Mouse (Mus musculus) spleen, postnatal 10 days (tissue): Measurements from ENCODE around the gene Sec16a.

Source experiments
- DNase-seq, 2 experiments: peaks; one replicate each; pipeline ENCODE4 v3.0.0; 2021 to 2022; ENCODE audit warnings: low spot score in 2 of 2

Gene Sec16a

DNA sequence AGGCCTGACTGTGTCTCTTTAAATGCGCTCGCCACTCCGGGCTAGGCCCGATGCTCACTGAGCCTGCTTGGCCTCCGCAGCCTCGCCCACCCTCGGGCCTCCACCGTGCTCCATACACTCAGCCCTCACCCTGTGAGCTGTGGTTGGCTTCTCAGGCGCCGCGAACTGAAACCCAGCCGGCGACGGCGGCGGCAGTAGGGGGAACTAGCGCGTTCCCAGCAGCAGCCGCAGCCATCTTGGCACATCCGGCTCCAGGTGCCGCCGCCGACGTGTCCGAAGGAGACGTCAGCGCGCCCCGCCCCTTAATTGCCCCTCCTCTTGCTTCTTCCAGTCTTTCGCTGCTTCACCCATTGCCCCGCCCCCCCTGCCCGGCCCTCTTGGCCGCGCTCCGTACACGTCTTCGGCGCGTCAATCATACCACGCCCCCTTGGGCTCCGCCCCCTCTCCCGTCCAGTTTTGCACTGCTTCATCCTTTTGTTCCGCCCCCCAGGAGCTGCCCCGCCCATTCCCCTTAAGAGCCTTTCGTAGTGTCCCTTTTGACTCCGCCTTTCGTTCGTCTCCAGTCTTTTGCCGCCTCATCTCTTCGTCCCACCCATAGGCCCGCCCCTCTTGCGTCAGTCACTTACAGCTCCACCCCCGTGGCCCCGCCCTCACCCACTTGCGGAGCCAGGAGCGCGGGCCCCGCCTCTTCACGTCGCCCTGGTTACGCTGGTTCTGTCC, at the start of gene Sec16a:
Gene Sec16a, minus strand, starts transcription at position 271 of the 720 bp plus-strand sequence.
- DNase-seq, result peak; percentile 99 to 100

DNA sequence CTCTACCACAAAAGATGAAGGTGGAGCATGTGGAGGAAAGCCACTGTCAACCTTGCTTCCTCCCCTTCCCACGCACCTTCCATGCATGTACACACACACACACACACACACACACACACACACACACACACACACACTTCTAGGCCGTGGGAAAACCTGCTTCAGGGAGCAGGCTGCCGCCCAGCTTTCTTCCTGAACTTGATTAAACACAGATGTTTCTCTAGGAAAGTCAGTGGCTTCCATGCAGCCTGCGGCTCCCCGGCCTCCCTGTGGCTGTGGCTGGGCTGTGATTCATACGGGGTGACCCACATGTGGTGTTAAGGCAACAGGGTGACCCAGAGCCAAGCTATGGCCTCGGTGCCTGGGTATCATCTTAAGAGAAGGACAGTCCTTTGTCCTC, 49.4 kb upstream of the Sec16a start:
- DNase-seq, result no peak

DNA sequence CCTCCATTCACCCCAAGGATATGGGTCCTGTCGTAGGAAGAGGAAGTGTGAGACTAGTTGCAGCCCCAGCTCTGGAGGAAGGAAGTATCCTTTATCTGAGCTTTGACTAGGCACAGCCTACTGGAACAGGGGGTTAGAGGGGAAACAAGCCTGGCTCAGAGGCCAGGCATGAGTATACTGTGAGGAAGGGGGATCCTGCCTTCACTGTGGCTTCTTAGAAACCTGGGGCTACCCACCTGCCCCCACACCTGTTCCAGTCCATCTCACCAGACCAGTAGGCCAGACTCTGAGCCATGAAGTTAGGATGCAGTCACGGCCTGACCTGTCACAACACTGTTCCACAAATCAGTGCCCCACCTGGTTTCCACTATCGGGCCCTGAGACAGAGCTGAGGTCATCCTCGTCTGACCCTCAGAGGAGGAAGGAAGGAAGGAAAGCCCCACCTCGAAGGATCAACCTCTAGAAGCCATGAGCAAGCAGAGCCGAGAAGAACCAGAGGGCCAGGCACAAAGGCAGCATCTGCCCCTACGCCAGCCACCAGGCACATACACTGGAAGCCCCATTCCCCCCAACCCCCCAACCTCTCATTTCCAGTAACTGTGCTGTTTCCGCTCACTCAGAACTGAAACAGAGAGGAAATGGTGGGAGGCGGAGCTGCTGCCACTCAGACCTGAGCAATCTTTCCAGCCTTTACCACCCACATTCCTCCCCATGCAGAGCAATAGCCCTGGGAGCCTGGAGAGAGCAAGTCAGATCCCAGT, 48.2 kb upstream of the Sec16a start:
- DNase-seq, result no peak

DNA sequence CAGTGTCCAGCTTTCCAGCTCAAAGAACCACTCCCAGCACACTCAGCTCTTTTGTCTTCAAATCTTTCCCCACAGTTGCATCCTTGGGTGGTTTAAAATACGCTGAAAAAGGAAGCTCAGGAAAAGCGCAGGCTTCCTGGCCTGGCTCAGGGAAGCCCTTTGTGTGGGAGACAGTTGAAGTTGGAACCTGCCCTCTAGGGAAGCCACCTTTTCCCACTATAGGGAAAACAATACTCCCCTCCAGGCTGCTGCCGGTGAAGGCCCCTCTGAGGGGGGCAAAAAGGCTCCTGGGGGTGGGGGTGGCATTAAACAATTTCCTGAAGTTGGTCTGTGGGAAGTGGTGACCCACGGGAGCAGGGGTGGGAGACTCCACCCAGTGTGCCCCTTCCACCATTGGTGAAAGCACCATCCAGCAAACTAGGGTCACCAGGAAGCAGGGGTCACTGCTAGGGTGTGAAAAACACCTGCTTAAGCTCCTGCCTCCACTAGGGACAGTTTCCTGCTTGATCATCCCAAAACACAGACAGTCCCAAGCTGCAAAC, 45.8 kb upstream of the Sec16a start:
- no peak for DNase-seq

DNA sequence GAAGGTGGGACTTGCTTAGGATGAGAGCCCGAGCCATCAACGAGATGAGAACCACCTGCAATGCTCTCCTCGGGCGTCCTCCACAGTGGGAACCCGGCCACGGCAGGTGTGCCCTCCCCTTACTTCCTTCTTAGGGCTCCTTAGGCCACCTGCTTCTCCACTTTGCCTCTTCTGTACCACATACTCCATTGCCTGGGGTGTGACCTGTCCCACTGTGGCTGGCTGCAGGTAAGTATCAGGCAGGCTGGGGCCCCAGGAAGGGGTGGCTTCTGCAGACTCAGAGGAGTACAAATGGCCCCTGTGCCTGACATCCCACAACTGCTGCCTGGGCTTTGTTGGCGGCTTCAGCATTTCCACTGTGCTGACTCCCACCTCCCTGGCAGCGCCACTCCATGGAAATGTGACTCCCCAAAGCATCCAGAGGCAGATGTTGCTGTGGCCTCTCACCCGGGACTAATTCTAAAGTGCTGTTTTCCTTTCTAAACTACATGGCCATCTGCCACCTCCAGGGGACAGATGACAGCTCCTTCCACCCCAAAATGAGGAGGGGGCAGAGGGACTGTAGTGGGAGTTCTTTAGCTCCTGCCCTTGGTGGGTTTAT, 43.6 kb upstream of the Sec16a start:
- no peak for DNase-seq

DNA sequence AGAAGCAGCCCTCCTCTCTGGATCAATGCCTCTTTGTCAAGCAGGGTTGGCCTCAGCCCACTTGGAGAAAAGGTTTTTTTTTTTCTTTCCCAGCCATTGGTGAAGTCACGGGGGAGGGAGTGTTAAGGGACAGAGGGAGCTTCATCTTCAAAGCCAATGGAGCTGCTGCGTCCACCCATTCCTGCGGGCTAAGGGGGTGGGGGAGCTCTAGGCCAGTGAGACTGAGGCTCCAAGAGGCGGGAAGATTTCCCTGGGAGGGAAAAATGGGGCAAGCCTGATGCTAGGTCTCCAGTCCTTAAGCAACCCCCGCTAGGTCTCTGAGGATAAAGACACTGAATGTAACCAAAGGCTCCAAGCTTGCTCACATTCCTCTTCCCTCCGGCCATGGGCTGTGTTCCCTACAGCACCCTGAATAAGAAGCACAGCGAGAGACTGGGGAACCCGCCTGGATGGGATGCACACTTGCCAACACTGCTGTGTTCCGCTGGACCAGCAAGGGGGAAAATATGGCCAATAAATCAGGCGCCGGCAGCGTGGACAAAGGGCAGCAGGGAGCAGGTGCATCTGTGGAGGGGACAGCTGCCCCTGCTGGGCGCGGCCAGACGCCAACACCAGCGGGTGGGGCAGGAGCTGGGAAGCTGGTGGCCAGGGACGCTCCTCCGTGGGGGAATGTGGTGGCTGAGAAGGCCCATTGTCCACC, 42.5 kb upstream of the Sec16a start:
- DNase-seq, result no peak

DNA sequence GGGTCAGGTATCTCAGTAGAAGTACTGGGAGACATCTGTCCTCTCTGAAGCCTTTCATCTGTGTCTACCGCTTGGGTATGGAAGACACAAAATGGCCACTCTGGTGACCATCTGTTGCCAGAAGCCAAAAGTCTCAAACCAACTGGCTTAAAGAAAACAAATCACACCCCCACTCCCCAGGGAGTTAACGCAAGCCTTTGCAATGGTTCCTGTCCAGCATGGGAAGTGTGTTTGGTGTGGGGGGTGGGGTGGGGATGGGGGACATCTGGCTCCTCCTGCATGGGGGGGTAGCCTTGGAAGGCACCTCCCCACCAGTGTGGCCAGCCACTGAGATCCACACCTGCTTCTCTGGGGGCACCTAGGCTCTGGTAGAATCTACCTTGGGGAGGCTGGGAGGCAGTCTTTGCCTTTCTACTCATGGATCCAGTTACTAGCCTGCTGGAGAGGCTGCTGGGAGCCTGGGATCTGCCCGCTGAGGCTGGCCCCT, 41.9 kb upstream of the Sec16a start:
- DNase-seq, result peak in 1 of 2 experiments; percentile 34

DNA sequence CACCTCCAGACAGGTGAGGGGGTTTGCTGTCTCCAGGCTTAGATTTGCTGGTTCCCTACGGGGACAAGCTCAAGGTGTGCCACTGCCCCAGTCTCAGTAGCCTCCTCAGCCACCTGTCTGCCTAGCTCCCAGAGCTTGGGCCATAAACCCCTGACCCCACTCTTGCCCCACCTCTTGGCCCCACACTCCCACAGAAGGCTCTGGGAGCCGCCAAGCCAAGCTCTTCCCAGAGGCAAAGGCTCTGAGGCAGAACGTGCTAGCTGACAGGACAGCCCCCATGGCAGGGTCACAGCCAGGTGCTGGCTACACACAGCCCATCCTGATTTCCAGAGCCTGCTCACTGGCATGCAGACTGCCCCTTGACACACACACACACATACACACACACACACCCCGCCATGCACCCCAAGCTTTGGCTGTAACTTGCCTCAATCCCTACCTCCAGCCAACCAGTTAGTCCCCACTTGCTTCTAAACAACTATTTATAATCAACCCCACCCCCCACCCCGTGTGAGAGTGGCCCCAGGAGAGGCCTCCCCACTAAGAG, 41.3 kb upstream of the Sec16a start:
- no peak for DNase-seq

DNA sequence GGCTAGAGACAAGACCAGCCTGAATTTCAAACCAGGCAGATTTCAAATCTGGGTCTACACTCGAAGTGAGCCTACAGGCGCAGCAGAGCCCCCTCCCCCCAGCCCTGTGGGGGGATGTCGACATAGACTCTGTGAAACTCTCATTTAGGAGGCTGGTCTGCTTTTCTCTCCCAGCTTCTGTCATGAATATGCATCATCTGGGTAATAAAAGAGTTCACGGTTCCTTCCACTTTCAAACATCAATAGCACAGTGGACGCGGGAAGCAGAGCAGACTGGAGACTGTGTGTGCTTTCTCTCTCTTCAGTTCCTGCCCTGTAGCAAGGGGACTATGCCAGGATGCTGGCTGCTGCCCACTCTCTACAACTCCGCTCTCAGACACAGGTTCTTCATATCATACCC, 40.7 kb upstream of the Sec16a start:
- DNase-seq, result no peak

DNA sequence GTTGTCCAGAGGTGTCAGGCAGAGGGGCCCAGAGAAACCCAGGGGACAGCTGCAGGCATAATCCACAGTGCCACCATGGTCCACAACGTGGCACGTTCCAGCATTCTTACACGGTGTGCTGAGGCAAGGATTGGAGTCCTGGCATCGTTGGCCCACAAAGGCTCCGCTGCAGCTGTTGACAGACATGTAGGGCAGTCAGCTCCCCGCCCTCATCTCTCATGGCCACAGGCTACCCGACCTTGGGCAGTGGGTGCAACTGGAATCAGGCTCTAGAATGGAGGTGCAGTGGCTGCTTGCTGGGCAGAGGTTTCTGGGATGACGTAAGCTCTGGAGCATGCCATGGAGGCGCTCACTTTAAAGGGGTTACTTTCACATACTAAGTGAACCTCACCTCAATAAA, 40.3 kb upstream of the Sec16a start:
- no peak for DNase-seq

DNA sequence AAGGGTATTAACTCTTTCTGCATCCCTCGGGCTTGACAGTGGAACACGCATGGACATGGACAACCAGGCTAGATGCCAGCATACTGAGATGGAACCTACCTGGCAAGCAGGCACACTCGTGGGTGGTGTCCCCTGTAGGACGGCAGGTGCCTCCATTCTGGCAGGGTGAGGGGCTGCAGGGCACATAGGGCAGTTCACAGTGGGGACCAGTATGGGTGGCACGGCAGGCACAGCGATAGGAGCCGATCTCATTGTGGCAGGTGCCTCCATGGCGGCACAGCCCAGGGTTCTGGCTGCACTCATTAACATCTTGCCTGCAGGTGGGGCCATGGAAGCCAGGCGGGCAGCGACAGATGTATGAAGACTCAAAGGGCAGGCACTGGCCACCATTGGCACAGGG, 39.2 kb upstream of the Sec16a start:
- no peak for DNase-seq

DNA sequence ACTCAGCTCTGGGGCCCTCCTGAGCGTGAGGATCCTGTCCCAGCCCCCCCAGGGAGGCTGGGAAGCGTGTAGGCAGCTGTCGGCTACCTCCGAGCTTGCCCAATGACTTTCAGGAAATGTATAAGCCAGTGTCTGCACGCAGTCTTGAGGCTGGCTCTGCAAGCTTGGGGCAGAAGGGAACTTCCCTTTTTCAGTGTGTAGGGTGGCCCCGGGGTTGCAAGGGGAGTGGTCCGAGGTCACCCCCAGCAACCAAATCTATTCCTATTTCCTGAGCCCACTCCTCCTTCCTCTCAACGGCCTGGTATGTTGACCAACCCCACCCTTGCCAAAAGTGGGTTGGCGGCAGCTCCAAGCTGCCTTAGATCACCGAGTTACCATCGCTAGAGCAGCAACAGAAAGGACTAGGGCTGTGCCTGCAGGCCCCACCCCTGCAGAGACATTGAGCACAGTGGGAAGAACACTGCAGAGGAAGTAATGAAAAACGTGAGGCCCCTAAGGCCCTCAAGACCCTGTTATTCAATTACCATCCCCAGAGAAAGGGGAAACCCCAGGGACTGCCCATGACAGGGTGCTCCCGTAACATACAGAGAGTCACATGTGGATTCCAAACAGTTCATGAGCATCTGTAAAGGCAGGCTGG, 38.3 kb upstream of the Sec16a start:
- peak; percentile 39 to 55 for DNase-seq

DNA sequence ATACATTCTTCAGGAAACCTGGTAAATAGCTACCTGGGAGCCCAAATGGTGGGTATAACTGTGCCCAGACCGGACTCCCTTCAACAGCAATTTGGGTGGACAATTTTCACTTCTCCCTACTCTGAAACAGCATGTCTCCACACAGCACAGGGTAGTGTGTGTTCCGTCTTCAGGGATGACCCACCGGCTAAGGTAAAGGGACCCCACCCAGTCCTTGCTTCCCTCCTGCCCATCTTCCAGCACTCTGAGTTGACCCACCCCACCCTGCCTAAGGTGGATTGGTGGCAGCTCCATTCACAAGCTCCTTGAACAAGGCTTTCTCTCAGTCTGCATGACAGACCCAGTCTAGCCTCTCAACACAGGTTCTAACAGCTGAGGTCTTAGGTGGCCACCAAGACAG, 37.8 kb upstream of the Sec16a start:
- DNase-seq, result no peak

DNA sequence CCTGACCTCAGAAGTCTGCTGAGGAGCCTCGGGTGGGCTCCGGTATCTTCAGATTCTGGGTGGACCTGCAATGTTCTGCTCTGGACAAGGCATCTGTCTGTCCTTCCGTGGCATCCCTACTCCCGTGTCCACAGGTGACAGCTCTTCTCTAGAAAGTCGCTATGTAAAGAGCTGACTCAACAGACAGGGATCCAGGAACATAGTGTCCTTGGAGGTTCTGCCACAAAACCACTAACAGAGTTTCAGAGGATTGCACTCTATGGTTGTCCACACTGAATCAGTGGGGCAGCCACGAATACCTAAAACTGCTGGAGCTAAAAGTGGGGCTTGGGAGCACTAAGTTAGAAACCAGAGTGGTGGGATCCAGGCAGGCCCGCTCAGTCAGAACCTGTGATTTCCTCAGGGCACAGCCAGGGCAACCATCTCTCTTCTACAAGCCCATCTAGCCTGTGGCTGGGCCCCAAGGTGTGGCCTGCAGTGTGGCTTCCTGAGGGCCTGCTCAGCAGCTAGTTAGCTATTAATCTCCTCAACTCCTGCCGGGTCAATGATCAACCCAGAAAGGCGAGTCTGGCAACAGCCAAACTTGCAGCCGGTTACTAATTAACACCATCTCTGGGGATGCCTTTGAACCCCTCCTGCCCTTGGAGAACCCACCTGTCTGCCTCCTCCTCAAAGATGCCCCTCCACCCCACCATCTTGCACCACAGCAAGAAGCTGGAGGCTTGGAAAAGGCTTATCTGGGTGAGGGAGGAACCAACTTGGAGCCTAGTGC, 36.9 kb upstream of the Sec16a start:
- DNase-seq, result no peak

DNA sequence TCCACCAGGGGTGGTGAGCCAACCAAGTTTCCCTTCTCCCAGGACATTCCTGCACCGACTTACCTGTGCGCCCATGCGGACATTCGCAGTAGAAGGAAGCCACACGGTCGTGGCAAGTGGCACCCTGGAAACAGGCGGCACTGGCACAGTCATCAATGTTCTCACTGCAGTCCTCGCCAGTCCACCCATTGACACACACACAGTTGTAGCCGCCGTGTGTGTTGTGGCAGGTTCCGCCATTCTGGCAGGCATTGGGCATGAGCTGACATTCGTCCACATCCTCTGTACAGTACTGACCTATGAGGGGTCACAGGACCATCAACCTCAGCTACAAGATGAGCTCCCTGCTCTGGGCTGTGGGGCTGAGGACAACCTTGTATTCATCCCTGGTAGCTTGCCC, 35.9 kb upstream of the Sec16a start:
- DNase-seq, result no peak

DNA sequence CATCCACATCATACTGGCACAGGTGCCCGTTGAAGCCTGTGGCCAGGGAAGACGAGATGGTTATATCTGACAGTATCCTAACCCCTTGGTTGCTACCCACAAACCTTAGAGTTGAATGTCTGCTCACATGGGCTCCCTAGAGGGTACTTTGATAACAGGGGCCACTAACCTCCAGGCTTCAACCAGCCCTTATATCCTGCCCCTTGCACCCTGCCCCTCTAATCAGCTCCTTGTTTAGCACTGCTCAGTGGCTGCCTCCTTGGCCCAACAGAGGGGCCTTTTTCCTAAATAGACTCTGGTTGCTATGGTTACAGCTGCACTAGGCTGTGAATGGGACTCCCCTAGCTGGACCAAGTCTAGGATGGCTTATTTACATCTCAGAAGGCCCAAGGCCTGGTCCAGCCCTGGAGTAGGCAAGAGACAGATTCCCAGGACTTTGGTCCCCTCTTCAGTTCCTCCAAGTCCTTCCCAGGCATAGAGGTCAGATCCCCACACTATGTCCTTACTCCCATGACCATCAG, 33.7 kb upstream of the Sec16a start:
- no peak for DNase-seq

DNA sequence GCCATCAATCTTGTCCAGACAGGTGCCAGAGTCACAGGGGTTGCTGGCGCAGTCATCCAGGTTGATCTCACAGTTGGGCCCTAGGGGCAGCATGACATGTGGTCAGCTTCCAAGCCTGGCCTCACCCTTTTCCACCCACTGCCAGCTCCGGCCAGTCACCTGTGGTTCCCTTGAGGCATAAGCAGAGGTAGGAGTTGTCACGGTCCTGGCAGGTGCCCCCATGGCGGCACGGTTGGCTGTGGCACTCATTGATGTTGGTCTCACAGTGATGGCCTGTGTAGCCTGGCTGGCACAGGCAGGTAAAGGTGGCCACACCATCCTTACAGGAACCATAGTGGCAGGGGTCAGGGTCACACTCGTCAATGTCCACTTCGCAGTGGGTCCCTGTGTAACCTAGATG, 32.9 kb upstream of the Sec16a start:
- no peak for DNase-seq

DNA sequence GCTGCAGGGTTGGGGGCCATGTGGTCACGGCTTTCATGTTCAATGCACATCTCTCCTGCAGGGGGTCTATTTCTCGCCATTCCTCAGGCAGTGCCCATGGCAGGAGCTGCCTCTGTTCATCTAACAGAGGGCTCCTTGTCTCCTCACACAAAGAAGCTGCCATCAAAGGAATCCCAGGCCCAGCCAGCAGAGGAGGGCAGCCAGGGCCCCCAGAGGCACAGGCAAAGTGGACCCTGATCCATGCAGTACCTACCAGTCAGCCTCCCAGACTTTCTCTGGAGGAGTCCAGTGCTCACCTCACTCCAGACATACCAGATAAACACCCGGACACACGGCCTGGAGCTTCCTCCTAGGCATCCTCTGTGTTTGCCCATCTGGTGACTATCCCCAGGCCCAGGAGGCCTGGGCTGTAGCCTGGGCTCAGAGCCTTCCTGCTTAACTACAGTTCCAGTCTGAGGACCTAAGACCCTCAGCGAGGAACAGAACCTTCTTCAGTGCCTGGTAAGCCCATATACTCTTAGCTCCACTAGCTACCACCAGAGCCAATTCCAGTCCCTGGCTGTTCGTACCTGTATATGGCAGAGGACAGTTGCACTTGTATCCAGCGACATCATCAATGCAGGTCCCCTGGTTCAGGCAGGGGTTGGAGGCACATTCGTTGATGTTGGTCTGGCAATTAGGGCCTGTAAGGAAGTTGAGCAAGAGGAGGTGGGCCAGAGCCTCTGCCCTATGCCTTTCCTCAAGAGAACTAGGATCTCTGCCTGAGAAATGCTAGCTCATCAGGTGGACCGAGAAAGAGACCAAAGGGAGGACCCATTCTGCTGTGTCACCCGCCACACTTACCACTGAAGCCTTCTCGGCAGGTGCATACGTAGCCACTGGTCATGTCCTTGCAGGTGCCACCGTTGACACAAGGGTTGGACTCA, 30.8 kb upstream of the Sec16a start:
- no peak for DNase-seq
